Mouse (Mus musculus): Measurements from ENCODE around the gene Olfr168. TPM values are rescaled to one million over a fixed set of nuclear protein-coding genes. Genes with fewer than 3 reads are reported as not detected.

Gene Olfr168
- total RNA-seq (2023), result not detected

GRCm38 (mm10) chr16:19535455-19535854 is at the start of gene Olfr168:
Gene Olfr168, minus strand, starts transcription at chr16:19535555.

GRCm38 (mm10) chr16:19571709-19572108 is 36.4 kb upstream of the Olfr168 start, which contains the start of gene Olfr169:
Gene Olfr169, minus strand, starts transcription at chr16:19571809.

GRCm38 (mm10) chr16:19522166-19522565 is 13.2 kb downstream of the Olfr168 start, which contains the start of gene Olfr167:
Gene Olfr167, minus strand, starts transcription at chr16:19522266.

GRCm38 (mm10) chr16:19483394-19483793 is 52.0 kb downstream of the Olfr168 start, which contains the start of gene Olfr166:
Gene Olfr166, plus strand, starts transcription at chr16:19483694.

Other genes starting within 250 kb of the Olfr168 start
- not detected for gene Olfr164, start 221.5 kb downstream of the Olfr168 start, total RNA-seq (2023)
- gene Olfr165, start 112.4 kb downstream of the Olfr168 start, total RNA-seq (2023), result not detected
- gene Olfr166, start 51.9 kb downstream of the Olfr168 start, total RNA-seq (2023), result not detected
- not detected for gene Olfr167, start 13.3 kb downstream of the Olfr168 start, total RNA-seq (2023)
- not detected for gene Olfr169, start 36.3 kb upstream of the Olfr168 start, total RNA-seq (2023)
- gene Olfr170, start 76.3 kb upstream of the Olfr168 start, total RNA-seq (2023), result not detected
- not detected for gene Olfr171, start 94.4 kb upstream of the Olfr168 start, total RNA-seq (2023)
- not detected for gene Lamp3, start 170.8 kb upstream of the Olfr168 start, total RNA-seq (2023)
- gene B3gnt5, start 224.7 kb upstream of the Olfr168 start, total RNA-seq (2023), result 20.6 TPM